Mouse (Mus musculus) ovary, adult 18-20 months (tissue): ENCODE measurements around the gene Ttll3.

Experiments
- DNase-seq: peaks from one replicate; pipeline ENCODE4 v3.0.0; 2022; ENCODE audit warnings: low spot score, mixed read lengths

Gene Ttll3

DNA sequence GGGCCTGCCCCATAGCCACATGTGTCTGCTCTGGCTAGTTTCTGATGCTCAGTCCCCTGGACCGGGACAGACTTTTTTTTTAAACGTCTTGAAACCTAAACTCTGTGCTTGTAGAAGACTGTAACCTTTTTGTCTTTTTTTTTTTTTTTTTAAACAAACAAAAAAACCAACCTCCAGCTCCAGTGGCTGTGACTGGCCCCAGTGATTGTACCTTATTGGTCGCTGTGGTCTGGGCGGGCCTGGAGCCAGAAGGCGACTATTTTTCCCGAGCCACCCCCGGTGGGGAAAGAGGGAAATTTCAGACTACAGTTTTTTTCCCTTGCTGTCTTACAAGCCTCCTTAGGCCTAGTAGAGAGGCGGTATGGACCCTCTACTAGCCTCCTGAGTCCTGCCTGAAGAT, at the start of gene Ttll3:
Gene Ttll3, plus strand, starts transcription at position 301 of the 400 bp plus-strand sequence.
- no peak for DNase-seq

- DNase-seq, result no peak
These were observed 47.5 kb upstream of the Ttll3 start for GRCm38 (mm10) chr6:113341574-113341973.

GRCm38 (mm10) chr6:113342297-113342696, 46.8 kb upstream of the Ttll3 start:
- no peak for DNase-seq

GRCm38 (mm10) chr6:113343177-113344092, 45.6 kb upstream of the Ttll3 start, which contains the start of gene Camk1:
Gene Camk1, minus strand, starts transcription at chr6:113343984.
- peak; percentile 77 for DNase-seq

DNA sequence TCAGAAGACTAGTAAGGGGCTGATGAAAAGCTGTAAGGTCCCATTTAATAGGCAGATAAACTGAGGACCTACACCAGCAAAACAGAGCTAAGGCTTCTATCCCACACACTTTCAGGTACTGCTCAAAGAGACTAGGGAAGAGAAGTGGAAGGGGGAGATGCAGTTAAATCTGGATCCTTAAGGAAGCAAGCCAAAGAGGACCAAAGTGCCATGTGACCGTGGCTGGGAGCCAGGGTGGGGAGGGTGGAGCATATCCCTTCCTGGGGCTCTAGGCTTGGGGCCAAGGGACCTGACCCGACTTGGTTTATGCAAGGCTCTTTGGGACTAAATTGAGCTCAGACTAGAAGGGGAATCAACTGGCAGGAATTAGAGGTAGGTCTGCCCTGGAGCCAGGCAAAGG, 44.7 kb upstream of the Ttll3 start:
- peak; percentile 48 for DNase-seq

DNA sequence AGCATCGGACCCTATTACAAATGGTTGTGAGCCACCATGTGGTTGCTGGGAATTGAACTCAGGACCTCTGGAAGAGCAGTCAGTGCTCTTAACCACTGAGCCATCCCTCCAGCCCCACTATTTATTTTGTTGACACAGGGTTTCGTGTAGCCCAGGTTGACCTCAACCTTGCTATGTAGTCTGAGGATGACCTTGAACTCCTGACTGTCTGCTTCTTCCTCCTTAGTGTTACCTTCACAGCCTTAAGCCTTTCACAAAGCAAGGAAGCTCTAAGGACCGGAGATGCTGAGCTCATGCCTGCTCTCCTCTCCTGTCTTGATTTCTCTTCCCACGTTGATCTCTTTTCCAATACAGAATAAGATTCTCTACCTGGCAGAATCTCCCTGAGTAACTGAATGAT, 42.2 kb upstream of the Ttll3 start:
- DNase-seq, result no peak

- DNase-seq, result no peak
These were observed 38.5 kb upstream of the Ttll3 start for GRCm38 (mm10) chr6:113350538-113350937.

- no peak for DNase-seq
These were observed 37.9 kb upstream of the Ttll3 start for GRCm38 (mm10) chr6:113351161-113351560.

GRCm38 (mm10) chr6:113351653-113352052, 37.4 kb upstream of the Ttll3 start:
- DNase-seq, result no peak

DNA sequence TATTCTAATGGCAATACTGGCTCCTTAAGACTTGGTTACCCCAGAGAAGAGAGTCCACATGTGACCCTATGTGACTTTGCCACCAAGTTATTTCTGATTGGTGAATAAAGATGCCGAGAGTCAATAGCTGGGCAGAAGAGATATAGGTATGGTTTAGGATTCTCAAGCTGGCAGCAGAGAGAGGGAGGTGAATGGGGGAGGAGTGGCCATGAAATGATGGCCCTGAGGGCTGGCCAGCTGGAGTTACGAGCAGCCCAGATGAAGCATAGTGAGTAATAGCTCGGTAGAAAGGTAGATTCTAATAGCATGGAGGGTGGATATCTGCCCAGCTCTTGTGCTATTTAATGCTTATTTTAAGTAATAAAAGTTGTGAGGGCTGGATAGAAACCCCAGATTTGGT, 36.2 kb upstream of the Ttll3 start:
- DNase-seq, result no peak

DNA sequence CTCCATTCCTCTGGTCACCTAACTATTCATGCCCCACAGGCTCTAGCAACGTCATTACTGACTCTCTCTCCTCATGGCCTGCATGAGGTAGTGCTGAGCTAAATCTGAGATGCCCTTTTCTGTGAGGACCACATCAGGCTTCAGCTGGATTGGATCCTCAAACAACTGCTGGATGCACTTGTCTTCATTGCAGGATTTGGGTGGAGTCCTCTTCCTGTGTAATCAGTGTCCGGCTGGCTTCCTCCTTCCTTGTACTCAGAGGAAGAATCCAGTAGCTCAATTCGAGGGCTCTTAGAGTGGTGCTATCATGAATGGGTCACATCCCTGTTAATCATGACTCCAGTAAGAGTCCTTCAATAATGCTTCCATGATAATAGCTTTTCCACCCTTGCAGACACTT, 35.4 kb upstream of the Ttll3 start:
- no peak for DNase-seq

- no peak for DNase-seq
These were observed 27.6 kb upstream of the Ttll3 start for GRCm38 (mm10) chr6:113361476-113361875.

DNA sequence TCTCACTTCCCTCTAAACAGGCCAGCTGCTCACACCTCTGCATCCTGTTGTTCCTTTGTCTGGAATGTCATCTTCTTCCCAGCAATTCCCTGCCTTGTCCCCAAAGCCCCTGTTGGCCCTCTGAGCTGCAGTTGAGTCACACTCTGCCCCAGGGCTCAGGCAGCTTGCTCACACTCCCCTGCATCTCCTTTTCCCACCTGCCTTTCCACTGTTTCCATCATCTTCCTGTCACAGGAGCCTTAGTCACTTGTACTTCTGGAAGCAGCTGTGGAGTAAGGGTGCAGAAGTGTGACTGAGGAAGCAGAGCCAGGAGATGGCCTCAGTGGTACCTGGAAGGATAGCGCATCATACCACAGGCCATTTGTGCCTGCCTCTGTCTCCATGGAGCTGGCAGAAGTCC, 26.8 kb upstream of the Ttll3 start:
- no peak for DNase-seq

GRCm38 (mm10) chr6:113364518-113365135, 24.4 kb upstream of the Ttll3 start:
- no peak for DNase-seq

- no peak for DNase-seq
These were observed 22.4 kb upstream of the Ttll3 start for GRCm38 (mm10) chr6:113366639-113367038.

DNA sequence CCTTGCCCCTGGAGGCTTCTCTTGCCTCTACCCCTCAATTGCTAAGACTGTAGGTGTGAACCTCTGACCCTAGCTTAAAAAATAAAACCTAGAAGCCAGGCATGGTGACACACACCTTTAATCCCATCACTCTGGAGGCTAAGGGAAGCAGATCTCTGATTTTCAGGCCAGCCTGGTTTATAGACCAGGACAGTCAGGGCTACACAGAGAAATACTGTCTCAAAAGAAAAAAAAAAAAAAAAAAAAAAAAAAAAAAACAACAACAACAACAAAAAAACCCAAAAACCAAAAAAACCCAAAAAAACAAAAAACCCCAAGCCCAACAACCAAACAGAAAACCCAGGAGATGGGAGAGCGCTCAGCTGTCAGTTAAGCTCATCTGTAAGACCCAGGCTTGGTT, 21.5 kb upstream of the Ttll3 start:
- DNase-seq, result no peak

DNA sequence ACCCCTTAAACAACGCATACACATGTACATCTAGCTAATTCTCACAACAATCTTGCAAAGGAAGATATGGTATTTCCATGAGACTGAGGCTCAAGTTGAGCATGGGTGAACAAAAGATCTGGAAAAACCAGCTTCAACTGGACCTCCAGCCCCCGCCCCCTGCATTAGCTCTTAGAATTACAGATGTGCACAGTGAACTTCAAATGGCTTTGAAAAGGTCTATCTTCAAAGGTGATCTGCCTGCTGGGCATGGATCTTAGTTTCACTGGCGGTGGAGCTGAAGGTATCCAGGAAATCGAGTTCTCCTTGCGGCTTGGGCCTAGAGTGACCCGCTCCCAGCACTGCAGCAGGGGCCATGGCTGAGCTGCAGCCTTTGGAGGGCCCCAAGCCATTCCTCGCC, 20.9 kb upstream of the Ttll3 start:
- DNase-seq, result no peak

DNA sequence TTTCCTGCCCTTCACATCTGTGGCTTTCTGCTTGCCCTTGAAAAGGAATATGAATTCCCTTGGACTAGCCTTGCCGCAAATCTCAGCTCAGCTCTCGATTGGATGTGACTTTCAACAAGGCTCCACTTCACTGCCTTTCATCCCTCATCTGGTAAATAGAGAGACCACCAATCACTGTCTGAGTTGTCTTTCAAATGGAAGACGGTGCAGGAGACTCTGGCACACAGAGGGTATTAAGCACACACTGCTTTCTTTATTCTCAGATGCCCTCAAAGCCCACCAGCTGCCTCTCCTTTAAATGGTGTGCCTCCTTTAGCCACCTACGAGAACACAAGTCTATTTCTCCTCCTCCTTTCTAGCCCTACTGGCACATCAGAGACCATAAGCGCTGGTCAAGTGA, 20.5 kb upstream of the Ttll3 start:
- no peak for DNase-seq

DNA sequence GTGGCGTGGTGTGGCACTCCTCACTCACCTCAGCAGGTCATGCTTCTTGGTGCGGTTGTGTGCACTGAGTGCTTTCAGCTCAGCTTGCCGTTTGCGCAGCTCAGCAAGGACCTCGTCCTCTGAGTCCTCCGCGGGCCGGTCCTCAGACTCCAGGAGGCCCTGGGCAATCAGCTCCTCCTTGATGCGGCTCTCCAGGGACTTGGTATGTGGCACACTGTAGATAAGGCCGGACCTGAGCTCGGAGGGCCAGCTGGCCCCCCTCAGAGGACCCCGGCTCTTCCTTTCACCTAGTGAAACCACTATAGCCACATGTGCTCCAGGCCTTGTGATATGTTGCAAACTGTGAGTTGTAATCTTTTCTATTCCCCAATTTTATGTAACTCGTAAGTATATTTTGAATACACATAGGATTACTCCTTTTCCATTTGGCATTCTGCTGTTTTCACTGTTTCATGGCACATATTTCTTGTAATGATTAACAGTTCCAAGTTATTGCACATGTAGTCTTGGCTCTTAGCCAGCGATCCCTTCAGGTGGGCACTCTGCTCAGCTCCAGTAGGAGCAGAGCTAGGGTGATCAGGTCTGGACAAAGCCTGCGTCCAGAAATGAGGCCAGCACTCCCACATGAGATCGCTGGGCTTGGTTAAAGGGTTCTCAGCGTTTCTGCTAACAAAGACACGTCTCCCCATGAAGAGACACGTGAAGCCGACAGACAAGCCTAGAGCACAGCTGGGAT, 18.7 kb upstream of the Ttll3 start:
- DNase-seq, result no peak

DNA sequence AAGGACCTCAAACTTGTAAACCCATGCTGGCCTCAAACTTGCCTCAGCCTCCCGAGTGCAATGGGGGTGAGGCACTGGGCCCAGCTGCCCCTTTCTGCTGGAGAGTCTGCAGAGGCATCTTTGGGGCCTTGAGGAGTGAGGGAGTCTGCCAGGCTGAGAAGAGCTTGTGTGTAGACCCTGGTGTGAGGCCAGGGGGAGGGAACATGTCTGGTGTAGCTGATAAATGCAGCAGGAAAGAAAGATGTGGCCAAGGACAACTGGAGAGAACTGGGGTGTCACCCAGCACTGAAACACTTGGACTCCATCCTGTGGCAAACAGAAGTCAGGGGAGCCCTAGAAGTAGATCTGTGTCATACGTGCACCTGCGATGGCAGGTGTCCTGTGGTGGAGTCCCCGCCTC, 15.6 kb upstream of the Ttll3 start:
- peak; percentile 40 for DNase-seq

- no peak for DNase-seq
These were observed 11.9 kb upstream of the Ttll3 start for GRCm38 (mm10) chr6:113377172-113377495.

DNA sequence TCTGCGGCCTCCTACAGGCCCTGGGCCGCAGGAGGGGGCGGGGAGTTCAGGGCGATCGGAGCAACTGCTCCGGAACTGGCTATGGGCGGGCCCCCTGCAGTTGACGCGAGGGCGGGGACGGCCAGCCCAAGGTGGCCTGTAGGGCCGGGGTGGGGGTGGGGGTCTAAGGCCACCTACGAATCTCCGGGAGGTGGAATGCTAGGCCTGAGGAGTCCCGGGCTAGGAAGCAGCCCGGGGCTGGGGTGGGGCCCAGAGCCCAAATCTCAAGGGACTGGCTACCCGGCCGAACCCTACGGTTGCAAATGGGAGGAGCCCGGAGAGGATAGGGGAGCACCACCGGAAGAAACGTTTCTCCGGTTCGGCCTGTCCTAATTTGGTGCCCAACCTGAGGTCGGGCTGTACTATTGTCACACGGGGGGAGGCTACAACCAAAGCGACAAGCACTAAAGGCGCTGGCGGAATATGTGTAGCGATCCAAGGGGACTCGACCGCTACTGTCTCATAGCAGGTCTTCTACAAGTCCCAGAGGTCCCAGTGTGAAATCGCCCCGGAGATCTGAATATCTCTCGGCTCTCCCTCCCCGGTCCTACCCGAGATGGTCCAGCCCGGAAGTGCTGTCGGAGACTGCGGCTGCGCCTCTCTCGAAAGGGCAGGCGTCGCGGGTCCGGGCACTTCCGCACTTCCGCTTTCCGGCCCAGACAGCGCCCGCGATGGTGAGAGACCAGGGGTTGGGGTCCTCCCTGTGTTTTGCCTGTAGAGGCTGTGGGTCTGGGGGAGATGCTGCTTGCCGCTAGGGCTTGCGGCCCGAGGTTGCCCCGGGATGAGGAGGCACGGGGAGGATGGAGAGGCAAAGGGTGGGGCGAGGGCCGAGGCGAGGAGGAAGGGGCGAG, 11.3 kb upstream of the Ttll3 start, which contains the start of the genes Tada3 and Arpc4:
Gene Tada3, minus strand, starts transcription at position 388 of the 890 bp plus-strand sequence.
Gene Arpc4, plus strand, starts transcription at position 620 of the 890 bp plus-strand sequence.
- peak; percentile 86 for DNase-seq
